Mouse (Mus musculus): ENCODE measurements around the gene Slit3. TPM values are rescaled to one million over a fixed set of nuclear protein-coding genes. Genes with fewer than 3 reads are reported as not detected.

Slit3 gene
- total RNA-seq, 2 experiments from 2014 or later, result 33.0 to 56.8 TPM

DNA sequence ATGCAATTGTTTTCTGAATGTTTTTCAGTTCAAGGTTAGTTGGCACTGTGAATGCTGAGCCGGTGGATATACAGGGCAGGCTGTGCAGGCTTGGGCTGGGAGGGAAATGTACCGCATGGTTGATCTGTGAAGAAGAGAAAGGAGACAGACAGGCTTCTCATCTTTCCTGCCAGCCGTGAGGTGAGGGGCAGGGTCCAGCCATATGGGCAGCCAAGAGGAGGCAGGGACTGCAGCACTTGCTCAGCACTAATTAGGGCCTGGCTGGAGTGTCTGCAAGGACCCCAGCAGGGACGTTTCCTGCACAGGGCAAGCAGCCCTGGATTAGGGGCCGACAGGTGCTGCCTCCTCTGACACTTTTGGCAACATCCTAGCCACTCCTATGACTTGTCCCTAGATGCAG lies 184.1 kb downstream of the Slit3 start:
- no peak for DNase-seq

DNA sequence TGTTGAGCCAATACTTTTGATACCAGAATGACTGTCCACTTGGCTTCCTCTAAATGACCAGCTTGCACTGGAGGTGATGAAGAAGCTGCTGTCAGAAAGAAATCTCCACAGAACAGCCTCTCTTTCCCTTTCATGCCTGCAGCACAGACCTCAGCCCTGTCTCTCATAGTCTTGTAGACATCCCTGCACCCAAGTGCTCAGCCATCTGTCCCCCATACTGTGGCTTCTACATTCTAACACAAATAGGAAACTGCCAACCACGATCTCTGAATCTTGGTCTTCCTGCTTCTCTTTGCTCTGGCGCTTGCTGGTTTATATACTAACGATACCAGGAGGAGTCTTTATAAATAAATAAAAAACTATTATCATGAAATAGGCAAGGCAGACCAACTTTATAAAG lies 184.9 kb downstream of the Slit3 start:
- no peak for DNase-seq

DNA sequence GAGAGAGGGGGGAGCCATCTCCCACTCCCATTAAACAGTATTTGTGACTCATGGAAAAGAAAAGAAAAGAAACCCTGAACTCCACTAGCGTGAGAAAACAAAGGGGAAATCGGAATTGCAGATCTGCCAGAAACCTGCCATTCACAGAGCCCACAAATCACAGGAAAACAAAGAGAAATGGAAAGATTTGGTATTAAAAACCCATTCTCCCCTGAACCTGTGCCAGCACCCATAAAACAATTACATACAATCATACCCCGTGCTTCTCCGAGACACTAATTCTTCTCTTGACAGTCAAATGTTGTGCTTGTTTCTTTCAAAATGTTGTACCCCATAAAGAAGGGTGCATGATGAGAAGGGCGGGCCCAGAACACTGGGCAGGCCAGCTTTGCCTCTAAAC lies 185.9 kb downstream of the Slit3 start:
- DNase-seq, result no peak

DNA sequence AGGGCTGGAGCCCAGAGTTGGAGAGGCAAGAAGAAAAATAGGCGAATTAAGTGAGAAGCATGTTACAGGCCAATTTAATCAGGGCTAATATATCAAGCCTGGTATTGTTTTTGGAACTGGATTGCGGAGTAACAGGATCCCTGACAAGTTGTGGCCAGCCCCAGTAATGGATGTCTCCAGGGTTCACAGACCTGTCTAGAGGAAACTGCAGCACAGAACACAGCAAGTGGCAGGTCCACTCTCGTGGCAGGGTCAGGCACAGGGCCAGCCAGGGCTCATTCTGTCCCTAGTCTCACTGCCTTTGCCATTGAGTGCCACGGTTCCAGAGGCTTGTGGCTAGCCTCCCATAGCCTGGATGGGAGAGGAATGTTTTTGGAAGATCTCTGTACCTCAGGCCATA lies 187.0 kb downstream of the Slit3 start:
- DNase-seq, result no peak

DNA sequence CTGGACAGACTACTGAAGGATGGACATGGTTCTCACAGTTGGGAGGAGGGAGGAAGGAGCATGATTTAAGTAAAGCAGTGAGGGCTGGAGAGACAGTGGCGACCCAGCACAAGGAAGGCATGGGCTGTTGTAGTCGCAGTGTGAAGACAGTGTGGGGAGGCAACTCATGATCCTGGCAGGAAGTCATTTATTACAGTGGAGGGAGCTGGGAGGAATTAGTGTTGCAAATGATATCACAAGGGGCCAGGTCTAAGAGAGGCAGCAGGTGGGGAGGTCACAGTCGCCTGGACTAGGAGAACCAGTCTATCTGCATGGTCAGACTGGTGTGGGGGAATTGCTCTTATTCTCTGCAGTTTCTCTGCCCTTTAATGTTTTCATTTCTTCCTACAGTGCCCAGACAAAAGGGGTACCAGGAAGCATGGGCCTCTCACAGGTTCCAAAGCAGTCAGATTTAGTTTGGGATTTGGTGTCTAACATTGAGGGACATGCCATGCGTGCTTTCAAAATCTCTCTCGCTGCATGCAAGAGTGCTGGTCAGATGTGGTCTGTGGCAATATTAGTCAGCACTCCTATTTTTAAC lies 194.5 kb downstream of the Slit3 start:
- no peak for DNase-seq

DNA sequence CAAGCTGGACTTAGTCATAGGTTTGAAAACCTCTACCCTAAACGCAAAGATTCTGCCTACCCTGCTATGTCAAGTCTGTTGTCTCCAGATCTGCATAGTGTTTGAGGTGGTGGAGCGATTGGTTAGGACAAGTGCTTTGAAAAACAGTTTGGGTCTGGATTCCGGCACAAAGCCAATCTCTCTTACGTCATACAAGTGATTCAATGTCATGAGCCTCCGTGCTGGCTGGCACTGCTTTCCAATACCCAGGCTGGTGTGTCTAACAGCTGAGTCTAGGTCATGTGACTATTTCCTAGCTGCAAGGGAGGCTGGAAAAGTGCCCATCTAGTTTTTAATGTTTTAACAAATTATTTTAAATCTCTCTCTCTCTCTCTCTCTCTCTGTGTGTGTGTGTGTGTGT lies 196.2 kb downstream of the Slit3 start:
- DNase-seq, result peak; percentile 43 to 68

DNA sequence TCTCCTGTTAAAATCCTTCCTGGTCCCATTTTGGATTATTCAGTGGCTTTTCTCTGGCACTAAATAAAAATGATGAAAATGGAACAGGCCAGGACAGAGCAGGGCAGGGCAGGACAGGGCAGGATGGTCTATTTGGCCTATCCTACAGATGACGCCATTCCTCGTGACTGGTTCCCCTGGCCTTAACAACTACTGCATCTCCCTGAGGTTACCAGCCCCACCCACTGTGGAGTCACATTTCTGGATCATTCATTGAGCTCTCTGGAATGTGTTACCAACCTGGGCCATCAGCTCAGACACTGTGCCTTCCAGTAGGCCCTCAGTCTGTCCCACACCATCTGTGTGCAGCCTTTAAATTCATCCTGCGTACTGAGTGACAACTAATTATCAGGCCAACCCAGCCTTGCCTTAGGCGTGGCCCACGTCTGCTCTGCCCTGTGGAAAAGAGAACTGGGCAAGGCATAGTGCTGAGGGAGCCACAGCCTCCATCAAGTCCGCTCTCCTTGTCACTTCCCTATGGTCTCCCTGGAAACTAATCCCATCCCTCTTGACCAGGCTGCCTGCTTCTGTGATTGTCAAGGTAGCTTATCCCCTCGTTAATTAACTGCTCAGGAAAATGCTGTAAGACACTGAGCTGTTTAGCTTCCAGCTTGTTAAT lies 196.9 kb downstream of the Slit3 start:
- DNase-seq, result no peak

DNA sequence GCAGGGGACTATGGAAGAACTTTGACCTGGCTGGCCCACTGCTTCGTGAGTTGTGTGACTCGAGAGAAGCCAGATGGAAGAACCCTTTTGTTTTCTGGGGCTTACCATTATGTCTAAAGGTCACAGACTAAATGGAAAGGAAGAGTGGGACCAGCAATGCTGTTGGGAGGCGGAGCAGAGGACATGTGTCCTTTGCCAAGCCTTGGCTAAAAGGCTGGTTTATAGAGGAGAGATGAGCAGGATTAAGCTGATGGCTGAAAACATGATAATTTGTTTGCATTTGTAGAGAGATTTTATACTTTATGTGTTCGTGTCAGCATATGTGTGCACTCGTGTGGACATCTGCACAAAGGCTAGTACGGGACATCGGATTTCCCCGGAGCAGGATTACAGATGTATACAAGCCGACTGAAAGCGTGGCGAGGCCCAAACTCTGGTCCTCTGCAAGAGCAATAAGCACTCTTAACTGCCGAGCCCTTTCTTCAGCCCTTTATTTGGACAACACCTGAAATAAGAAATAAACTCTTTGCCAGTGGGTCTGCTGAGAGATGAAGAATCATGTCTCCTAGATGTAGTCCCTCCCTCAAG lies 197.5 kb downstream of the Slit3 start:
- DNase-seq, result no peak

DNA sequence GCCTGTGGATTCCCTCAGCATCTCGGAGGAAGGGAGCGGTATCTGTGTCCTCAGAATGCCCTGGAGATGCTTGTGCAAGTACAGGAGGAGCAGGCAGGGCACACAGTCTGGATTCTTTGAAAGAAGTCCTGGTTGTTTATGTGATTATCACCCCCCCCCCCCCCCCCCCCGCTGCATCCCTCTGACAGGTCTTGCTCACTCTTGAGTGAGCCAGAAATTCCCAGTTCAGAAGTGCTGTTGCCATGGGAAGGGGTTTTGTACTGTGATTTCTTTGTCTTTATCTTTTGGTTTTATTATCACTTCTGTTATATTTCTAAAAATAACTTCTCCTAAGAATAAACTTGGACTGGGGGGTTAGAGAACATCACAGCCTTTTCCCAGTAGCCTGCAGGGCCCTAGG lies 199.5 kb downstream of the Slit3 start:
- no peak for DNase-seq

DNA sequence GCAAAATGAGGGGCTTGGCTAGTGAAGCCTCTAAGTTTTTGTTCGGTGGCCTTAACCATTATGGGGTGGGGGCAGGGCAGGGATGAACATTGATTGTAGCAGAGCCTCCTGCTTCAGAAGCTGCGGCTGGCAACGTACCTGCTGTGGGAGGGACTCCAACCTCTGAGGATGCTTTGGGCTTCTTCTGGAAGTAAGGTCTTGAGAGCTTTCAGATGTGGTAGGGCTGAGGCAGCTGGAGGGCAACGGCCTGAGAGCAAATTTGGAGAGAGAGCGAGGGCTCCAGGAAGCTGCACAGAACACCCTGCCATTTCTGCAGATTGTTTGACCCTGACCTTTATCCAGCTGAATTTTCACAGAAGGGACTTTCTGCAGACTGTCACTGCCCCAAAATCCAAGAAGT lies 203.4 kb downstream of the Slit3 start:
- peak in 1 of 2 experiments; percentile 39 for DNase-seq

DNA sequence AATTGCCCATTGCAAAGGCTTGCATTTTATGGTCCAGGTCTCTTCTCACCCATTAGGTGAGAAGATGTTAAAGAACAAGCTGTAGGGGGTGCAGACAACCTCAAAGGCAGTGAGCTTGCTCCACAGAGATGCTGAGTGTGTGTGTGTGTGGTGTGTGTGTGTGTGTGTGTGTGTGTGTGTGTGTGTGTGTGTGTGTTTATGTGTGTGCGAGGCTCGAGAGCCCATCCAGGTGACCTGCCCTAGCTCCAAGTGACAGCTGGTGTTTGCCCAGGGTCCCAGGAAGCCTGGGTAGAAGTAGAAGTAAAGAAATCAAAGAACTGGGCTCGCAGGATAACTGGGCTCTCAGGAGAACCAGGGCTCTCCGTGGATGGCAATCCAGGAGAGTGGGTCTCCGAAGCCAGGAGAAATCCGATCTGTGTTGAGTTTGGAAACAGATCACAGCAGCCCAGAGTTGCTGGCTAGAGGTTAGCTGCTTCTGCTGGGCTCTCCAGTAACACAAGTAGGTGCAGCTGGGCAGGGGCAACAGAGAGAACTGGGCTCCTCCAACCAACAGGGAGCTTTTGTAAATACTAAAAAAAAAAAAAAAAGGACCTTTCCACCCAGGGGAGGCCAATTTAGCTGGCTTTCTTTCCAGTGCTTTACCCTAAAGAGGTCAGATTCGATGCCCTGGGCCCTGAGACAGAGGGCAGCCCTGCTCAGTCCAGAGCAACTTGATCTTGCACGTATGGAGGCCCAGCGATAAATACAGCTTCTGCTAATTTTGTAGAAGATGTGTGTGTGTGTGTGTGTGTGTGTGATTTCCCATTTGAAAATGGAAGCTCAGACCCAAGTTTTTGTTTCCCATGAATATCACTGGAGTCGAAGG lies 204.3 kb downstream of the Slit3 start:
- DNase-seq, result no peak

DNA sequence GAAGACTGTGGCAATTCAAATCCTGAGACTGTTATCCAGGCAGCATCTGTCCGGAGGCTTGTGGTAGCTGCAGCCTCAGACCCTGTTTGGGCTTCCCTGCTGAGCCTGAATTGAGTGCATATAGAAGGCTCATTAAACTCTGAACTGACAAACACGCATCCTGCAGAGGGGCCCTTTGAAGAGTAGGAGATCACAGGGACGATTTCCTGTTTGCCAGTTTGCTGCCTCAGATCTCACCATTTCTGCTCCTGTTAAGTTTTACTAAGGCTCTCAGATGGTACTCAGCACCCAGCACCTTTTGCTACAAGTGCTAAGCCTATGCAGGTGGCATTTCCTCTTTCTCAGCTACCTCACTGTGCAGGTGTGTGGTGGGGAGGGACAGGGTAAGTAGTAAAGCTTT lies 205.3 kb downstream of the Slit3 start:
- DNase-seq, result no peak

DNA sequence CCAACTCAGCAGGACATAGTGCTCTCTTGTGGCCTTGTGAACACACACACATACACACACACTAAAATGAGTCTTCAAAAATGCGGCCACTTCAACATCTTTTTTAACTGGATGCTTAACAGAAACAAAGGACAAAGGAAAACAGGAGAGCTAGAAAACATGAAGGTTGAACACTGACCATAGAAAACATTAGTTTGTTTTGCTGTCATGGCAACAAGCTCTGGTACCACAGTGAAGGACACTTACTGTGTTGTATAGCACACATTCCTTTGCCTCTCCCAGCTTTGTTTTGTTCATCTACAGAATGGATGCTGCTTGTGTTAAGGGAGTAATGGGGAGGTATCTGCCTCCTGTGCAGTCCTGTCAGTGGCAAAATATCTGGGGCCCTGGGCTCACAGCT lies 206.9 kb downstream of the Slit3 start:
- DNase-seq, result no peak

DNA sequence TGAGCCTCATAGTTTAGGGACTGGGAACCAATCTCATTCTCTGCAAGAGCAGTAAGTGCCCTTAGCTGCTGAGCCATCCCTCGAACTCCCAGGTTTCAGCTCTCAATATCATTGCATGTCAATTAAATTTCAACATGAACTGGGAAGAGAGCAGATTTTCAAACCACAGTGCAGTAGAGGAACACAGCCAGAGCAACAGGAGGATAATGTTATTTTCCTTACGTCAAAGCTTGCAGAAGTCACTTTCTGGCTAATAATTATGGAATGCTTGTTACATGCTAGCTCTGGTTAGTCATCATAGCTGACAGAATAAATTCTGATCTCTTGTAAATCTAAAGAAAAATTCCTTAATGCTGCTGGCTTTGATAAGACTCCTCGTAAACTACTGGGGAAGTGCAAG lies 210.5 kb downstream of the Slit3 start:
- no peak for DNase-seq

DNA sequence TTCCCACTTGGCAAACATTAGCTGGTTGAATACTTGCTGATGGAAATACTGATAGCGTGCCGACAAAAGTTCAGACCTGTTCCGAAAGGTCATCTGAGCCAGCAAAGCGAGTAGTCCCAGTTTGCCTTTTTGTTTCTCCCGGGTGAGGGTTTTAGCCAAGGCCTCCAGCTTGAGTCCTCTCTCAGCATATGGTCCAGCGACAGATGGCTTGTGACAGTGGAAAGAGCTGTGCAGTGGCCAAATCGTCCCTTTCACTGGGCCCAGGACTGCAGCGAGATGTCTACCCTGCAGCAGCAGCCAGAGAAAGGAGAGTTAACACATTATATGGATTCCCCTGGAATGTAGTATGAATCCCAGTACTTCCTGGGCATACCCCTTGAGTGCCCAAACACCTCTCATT lies 215.5 kb downstream of the Slit3 start:
- DNase-seq, result no peak

DNA sequence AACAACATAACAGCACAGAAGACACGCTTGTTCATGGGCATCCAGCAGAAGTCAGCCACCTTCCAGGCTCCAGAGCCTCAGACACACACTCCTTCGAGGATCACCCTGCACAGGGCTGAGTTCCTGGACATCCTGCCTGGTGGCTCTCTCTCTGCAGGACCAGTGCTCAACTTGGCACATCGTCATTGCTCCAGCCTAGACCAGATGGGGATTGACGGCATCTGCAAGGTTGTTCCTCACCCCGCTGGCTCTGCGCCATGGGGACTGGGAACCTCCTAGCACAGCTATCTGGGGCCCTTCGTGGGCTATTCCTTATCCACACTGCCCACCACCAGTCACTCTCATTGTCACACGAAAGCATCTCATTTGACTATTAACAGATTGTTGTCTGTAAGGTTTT lies 216.5 kb downstream of the Slit3 start:
- peak; percentile 75 to 81 for DNase-seq

DNA sequence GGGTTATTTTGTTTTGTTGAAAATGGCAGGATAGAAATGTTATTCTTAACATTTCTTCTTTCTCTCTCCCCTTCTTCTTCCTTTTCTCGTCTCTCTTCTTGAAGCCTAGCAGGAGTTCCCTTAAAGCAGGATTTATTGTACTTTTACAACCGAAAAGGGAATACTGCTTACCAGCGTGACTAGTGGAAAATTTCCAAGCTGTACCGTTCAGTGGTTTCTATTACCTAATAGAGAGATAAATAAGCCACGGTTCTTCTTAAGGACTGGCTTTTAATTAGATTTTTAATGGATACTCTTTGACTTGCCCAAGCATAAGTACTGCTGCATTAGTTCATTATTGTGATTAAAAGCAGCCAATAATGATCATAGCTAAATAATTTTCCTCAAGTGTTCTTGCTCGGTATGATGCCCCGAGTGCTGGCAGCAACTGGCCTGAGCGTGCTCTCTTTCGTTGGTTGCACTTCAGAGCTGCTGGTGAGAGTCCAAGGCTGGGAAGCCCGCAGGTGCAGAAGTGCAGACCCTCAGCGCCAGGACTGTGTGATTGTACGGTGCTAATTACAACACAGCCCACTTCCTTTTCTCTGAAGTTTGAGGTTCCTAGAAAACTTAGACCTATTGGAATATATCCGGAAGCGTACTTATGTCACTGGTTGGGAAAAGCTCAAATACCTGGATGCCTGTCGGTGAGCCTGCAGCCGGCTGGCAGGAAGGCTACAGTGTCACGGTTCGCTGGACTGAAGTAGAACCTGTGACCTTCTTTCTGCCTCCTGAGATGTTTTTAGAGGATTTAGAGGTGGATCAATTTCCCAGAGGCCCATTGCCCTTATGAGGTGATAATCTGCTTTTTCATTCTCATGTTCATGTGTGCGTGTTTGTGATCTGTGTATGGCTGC lies 217.1 kb downstream of the Slit3 start:
- DNase-seq, result no peak

DNA sequence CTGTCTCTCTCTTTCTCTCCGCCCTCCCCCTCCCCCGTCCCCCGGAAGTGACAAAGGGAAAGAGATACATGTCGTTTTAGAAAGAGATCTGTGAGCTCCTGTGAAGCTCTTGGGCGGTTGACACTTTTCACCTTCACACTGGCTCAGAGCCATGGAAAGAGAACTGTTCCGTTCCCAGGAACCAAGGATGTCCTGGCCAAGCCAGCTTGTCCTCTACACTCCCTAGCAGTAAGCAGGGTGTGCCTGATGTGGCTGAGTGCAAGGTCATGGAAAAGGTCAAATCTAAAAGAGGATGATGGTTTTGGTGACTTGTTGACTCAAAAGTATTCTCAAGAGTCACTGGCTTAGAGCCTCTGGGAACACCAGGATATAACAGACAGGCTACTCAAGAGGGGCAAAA lies 219.7 kb downstream of the Slit3 start:
- peak; percentile 32 to 56 for DNase-seq

DNA sequence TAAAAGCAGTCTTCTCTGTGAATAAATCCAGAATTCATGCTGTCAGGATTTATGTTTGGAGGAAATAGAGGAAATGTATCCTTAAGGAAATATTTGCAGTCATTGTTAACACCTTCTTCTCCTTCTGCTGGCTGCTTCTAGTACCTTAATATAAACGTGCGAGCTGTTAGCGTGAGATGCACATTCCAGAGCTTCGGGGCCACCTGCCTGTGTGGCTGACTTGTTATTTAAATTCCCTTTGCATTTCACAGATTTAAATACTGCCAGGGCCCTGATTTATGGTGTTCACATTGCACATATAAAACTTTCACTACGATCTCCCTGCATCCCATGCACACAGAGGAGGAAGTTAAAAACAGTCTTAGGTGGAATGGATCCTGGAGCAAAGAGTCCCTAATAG lies 221.5 kb downstream of the Slit3 start:
- no peak for DNase-seq

DNA sequence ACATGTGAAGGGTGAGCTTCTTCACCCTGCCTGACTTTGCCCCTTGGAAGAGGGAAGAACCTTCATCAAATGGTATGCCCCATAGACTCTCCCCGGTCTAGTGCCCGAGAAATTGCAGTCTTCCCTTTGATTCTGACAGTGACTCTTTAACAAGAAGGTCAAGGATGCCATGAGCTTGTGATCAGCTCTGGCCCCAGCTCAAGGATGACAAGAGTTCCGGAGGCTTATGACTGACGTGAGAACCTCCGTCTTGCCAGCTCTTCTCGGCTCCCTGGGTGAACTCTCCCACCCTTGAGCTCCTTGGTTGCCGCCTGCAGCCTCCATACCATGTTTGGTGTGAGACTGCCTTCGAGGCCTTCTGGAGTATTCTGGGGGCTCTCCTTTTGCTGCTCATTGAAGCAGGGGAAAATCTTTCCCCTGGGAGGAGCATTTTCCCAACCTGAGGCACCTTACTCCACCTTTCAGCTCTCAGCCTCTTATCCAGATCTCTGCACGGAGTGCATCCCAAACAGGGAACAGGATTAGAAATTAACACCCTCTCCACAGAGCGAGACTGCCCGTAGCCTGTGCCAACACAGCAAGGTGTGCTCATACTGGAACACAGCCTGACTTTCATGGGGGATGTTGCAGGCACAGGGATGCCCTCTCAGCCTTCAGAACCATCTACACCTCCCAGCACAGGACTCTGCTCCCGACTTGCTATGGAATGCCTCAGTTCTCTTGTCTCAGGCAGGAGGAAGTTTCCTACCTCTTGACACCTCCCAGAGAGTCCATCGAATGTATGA lies 224.9 kb downstream of the Slit3 start:
- DNase-seq, result peak; percentile 69 to 73

DNA sequence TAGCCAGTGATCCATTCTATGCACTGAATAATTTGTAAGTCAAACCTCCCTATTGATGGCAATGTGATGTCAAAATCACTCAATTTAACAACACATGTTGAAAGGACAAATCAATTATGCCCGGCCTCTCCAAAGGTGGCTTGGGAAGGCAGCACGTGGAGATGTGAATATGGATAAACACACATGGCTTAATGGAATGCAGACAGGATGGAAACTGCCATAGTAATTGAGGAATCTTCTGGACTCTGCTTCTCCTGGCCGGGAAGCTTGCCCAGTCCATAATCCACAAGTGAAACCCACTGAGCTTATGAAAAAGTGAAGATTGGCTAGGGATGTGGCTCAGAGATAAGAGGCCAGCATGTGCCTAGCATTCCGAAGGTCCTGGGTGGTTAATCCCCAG lies 227.1 kb downstream of the Slit3 start:
- no peak for DNase-seq
